Mouse (Mus musculus) myocyte (in vitro differentiated cells): ENCODE measurements around the gene Tcam1. TPM values are rescaled to one million over a fixed set of nuclear protein-coding genes. Genes with fewer than 3 reads are reported as not detected.

Experiments used
- H3K27me3 ChIP-seq: one replicate; pipeline ENCODE4 v1.6.1; 2011; ENCODE audit not compliant: control insufficient read depth, insufficient read depth, insufficient read length
- H3K36me3 ChIP-seq: one replicate; pipeline ENCODE4 v1.6.1; 2011; ENCODE audit not compliant: control insufficient read depth, insufficient read depth
- H3K4me2 ChIP-seq: one replicate; pipeline ENCODE4 v1.6.1; 2011; ENCODE audit warnings: low read depth, control low read depth
- H3K4me3 ChIP-seq: one replicate; pipeline ENCODE4 v1.5.1; 2011; ENCODE audit warnings: mild to moderate bottlenecking, control low read depth, moderate library complexity
- H3K79me2 ChIP-seq: one replicate; pipeline ENCODE4 v1.6.1; 2011; ENCODE audit not compliant: control insufficient read depth, insufficient read depth
- H3ac ChIP-seq: one replicate; pipeline ENCODE4 v1.6.1; 2011; ENCODE audit not compliant: control insufficient read depth, insufficient read length
- CEBPB ChIP-seq: IDR thresholded peaks from 2 replicates; pipeline ENCODE4 v1.6.1; 2011; ENCODE audit warnings: mild to moderate bottlenecking, moderate library complexity; ENCODE audit not compliant: poor library complexity, insufficient read depth, severe bottlenecking
- E2F4 ChIP-seq: IDR thresholded peaks from one replicate; pipeline ENCODE4 v1.6.1; 2011; ENCODE audit warnings: mild to moderate bottlenecking, control low read depth, moderate library complexity; ENCODE audit not compliant: insufficient read depth
- MAX ChIP-seq: IDR thresholded peaks from one replicate; pipeline ENCODE4 v1.6.1; 2011; ENCODE audit warnings: low read depth, mild to moderate bottlenecking, control low read depth
- MYOD1 ChIP-seq, 3 experiments: IDR thresholded peaks; one replicate each; pipeline ENCODE4 v1.6.1; 2011; ENCODE audit warnings: control low read depth in 2 of 3, low read depth in 2 of 3, mild to moderate bottlenecking in 2 of 3, moderate library complexity in 1 of 3; ENCODE audit not compliant: insufficient read length in 2 of 3, control insufficient read depth in 1 of 3
- MYOG ChIP-seq, 3 experiments: IDR thresholded peaks; one replicate each; pipeline ENCODE4 v1.6.1; 2011; ENCODE audit warnings: control low read depth in 2 of 3, low read depth in 2 of 3, mild to moderate bottlenecking in 2 of 3; ENCODE audit not compliant: insufficient read length in 2 of 3, control insufficient read depth in 1 of 3, insufficient read depth in 1 of 3
- POLR2A ChIP-seq: IDR thresholded peaks from one replicate; pipeline ENCODE4 v1.6.1; 2011; ENCODE audit warnings: low read depth, mild to moderate bottlenecking, control low read depth, moderate library complexity; ENCODE audit not compliant: insufficient read length
- POLR2AphosphoS2 ChIP-seq: IDR thresholded peaks from one replicate; pipeline ENCODE4 v1.6.1; 2011; ENCODE audit warnings: low read depth, control low read depth; ENCODE audit not compliant: insufficient read length
- REST ChIP-seq: IDR thresholded peaks from one replicate; pipeline ENCODE4 v1.6.1; 2011; ENCODE audit warnings: mild to moderate bottlenecking, control low read depth, moderate library complexity; ENCODE audit not compliant: insufficient read depth, insufficient read length
- SRF ChIP-seq: IDR thresholded peaks from one replicate; pipeline ENCODE4 v1.6.1; 2011; ENCODE audit warnings: low read depth; ENCODE audit not compliant: control insufficient read depth, insufficient read length
- TCF12 ChIP-seq: IDR thresholded peaks from one replicate; pipeline ENCODE4 v1.6.1; 2011; ENCODE audit warnings: mild to moderate bottlenecking, control low read depth; ENCODE audit not compliant: poor library complexity, insufficient read depth, severe bottlenecking
- TCF3 ChIP-seq: IDR thresholded peaks from one replicate; pipeline ENCODE4 v1.6.1; 2011; ENCODE audit warnings: low read depth, control low read depth; ENCODE audit not compliant: insufficient read length
- USF1 ChIP-seq: IDR thresholded peaks from one replicate; pipeline ENCODE4 v1.6.1; 2011; ENCODE audit warnings: low read depth, mild to moderate bottlenecking, control low read depth, moderate library complexity
- polyA plus RNA-seq: library from polyadenylated mRNA; unstranded; fragments of >200 nt; fragmentation: generic; extraction: Trizol; gene quantifications from one replicate; pipeline ENCODE4 v1.2.1, GENCODE M21; 2012; ENCODE audit warnings: missing spikeins

Gene Tcam1
- polyA plus RNA-seq, 1 experiment = 0.11 TPM

GRCm38 (mm10) chr11:106332458-106332857 lies 56.0 kb downstream of the Tcam1 start:
- H3K27me3 ChIP-seq = no peaks in the 10 kb centered on the region
- TF ChIP-seq MYOG (IDR thresholded peaks at IDR 0.05; ENCODE audit: control insufficient read depth in 1 of 3, insufficient read depth in 1 of 3, insufficient read length in 2 of 3, low read depth in 2 of 3) = peak in 1 of 3 experiments; percentile 37
- peak in 1 of 3 experiments; percentile 75 for TF ChIP-seq MYOD1 (IDR thresholded peaks at IDR 0.05; ENCODE audit: control insufficient read depth in 1 of 3, insufficient read length in 2 of 3, low read depth in 2 of 3)
- no peak for TF ChIP-seq POLR2A
- TF ChIP-seq MAX = no peak
- no peak for TF ChIP-seq E2F4
- H3K36me3 ChIP-seq = no peaks in the 10 kb centered on the region
- H3K4me3 ChIP-seq = no peak overlapping the region
- no peaks in the 10 kb centered on the region for H3K79me2 ChIP-seq
- H3ac ChIP-seq = no peak overlapping the region
- H3K4me2 ChIP-seq = peak overlapping the region; percentile 24

- H3K4me3 ChIP-seq = no peak overlapping the region
- no peaks in the 10 kb centered on the region for H3K36me3 ChIP-seq
- TF ChIP-seq REST (no peak), TCF3 (peak; percentile 47), MYOD1 (IDR thresholded peaks at IDR 0.05; ENCODE audit: control insufficient read depth in 1 of 3, insufficient read length in 2 of 3, low read depth in 2 of 3) (peak in 2 of 3 experiments; percentile 69 to 87), MAX (no peak), CEBPB (no peak), E2F4 (no peak), POLR2AphosphoS2 (no peak), POLR2A (no peak), SRF (no peak), TCF12 (peak; percentile 39), MYOG (IDR thresholded peaks at IDR 0.05; ENCODE audit: control insufficient read depth in 1 of 3, insufficient read depth in 1 of 3, insufficient read length in 2 of 3, low read depth in 2 of 3) (peak; percentile 64 to 96 (median 72)), USF1 (no peak)
These were observed 57.6 kb downstream of the Tcam1 start for GRCm38 (mm10) chr11:106334066-106334465.

GRCm38 (mm10) chr11:106338029-106338428 lies 61.6 kb downstream of the Tcam1 start:
- no peak overlapping the region for H3ac ChIP-seq
- peak overlapping the region; percentile 42 for H3K4me2 ChIP-seq
- no peaks in the 10 kb centered on the region for H3K79me2 ChIP-seq
- no peak overlapping the region for H3K4me3 ChIP-seq
- peaks cover 4% of the 10 kb centered on the region for H3K36me3 ChIP-seq
- H3K27me3 ChIP-seq = peaks cover 7% of the 10 kb centered on the region
- TF ChIP-seq POLR2A = no peak
- TF ChIP-seq USF1 = no peak
- no peak for TF ChIP-seq TCF3
- peak; percentile 40 to 93 (median 87) for TF ChIP-seq MYOG (IDR thresholded peaks at IDR 0.05; ENCODE audit: control insufficient read depth in 1 of 3, insufficient read depth in 1 of 3, insufficient read length in 2 of 3, low read depth in 2 of 3)
- TF ChIP-seq MAX = no peak
- no peak for TF ChIP-seq SRF
- peak in 2 of 3 experiments; percentile 61 to 91 for TF ChIP-seq MYOD1 (IDR thresholded peaks at IDR 0.05; ENCODE audit: control insufficient read depth in 1 of 3, insufficient read length in 2 of 3, low read depth in 2 of 3)
- TF ChIP-seq E2F4 = no peak
- no peak for TF ChIP-seq REST
- TF ChIP-seq CEBPB = no peak
- TF ChIP-seq TCF12 = no peak
- no peak for TF ChIP-seq POLR2AphosphoS2

More at GRCm38 (mm10) chr11:106334066-106334465, 57.6 kb downstream of the Tcam1 start:
- Histone ChIP-seq H3K27me3 (no peaks in the 10 kb centered on the region), H3K79me2 (no peaks in the 10 kb centered on the region), H3ac (no peak overlapping the region), H3K4me2 (peak overlapping the region; percentile 39)

Other genes starting within 250 kb of the Tcam1 start
- 36.1 TPM for gene Dcaf7, start 239.8 kb upstream of the Tcam1 start, polyA plus RNA-seq
- gene Taco1, start 210.6 kb upstream of the Tcam1 start, polyA plus RNA-seq = 21.2 TPM
- gene Map3k3, start 192.1 kb upstream of the Tcam1 start, polyA plus RNA-seq = 21.9 TPM
- gene Gm10840, start 115.8 kb upstream of the Tcam1 start, polyA plus RNA-seq = not detected
- 36.4 TPM for gene Limd2, start 115.8 kb upstream of the Tcam1 start, polyA plus RNA-seq
- 25.9 TPM for gene Strada, start 74.5 kb upstream of the Tcam1 start, polyA plus RNA-seq
- gene Ccdc47, start 60.3 kb upstream of the Tcam1 start, polyA plus RNA-seq = 31.6 TPM
- gene Ddx42, start 59.7 kb upstream of the Tcam1 start, polyA plus RNA-seq = 22.0 TPM
- 36.1 TPM for gene Ftsj3, start 20.6 kb upstream of the Tcam1 start, polyA plus RNA-seq
- gene Psmc5, start 20.5 kb upstream of the Tcam1 start, polyA plus RNA-seq = 305 TPM
- 42.9 TPM for gene Smarcd2, start 3.7 kb upstream of the Tcam1 start, polyA plus RNA-seq
- gene Gh, start 25.2 kb downstream of the Tcam1 start, polyA plus RNA-seq = not detected
- not detected for gene Cd79b, start 38.1 kb downstream of the Tcam1 start, polyA plus RNA-seq
- gene Scn4a, start 76.6 kb downstream of the Tcam1 start, polyA plus RNA-seq = 15.3 TPM
- gene Prr29, start 88.8 kb downstream of the Tcam1 start, polyA plus RNA-seq = 0.32 TPM
- not detected for gene Icam2, start 111.4 kb downstream of the Tcam1 start, polyA plus RNA-seq
- 20.4 TPM for gene Ern1, start 211.2 kb downstream of the Tcam1 start, polyA plus RNA-seq